Mouse (Mus musculus): ENCODE data around the gene Lsm2.
"Not testable (repeated sequence)": the region's sequence is repeated elsewhere in the genome, so short reads cannot be mapped to it uniquely, and the experiment has no call there.

Gene Lsm2

DNA sequence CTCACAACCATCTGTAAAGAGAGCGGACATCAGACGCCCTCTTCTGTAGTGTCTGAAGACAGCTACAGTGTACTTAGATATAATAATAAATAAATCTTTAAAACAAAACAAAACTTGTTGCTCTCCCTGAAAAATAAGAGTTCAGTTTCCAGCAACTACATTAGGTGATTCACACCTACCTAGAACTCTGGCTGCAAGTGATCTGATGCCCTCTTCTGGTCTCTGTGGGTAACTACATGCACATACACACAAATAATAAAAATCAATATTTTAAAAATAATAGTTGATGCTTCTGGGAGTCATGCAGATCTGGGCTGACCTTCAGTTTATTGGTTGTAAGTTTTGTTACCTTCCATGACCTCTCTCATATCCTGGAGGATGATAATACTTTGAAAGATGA, 2.6 kb downstream of the Lsm2 start:
- DNase-seq (ENCODE audit: low spot score): no peak

GRCm38 (mm10) chr17:34994751-34995150, 13.1 kb downstream of the Lsm2 start:
- DNase-seq (ENCODE audit: low spot score): no peak

- DNase-seq (ENCODE audit: low spot score): not testable (repeated sequence)
Observed at GRCm38 (mm10) chr17:34995192-34995591, 13.5 kb downstream of the Lsm2 start.

DNA sequence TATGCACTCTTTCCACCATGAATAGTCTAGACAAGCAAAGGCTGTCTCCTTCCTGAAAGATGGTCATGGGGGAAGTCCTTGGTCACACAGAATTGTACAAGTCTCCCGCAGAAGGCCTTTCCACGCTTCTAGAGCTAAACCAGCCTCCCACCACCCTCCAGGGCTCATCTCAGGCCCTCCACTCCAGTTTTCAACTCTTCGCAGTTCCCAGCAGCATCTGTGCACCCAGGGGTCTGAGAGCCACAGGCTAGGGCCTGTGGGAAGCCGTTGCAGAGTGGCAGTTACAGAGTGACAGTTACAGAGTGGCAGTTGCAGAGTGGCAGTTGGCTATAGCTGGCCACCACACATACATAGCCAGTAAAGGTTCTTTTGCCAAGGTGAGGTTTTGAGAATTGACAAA, 14.3 kb downstream of the Lsm2 start:
- not testable (repeated sequence) for DNase-seq (ENCODE audit: low spot score)

GRCm38 (mm10) chr17:34996411-34997141, 14.9 kb downstream of the Lsm2 start:
- DNase-seq (ENCODE audit: low spot score): no peak

DNA sequence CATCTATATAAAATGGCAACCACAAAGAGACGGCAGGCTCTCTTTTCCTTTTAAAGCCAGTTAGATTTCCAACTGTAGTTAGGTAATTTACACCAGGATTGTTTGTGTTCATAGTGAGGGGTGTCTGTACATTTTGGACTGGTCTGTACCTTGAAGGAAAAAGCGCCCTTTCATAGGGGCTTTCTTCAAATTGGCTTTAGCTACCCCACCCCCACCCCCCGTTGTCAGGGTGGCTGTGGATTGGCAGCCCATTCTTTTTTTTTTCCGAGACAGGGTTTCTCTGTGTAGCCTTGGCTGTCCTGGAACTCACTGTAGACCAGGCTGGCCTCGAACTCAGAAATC, 15.5 kb downstream of the Lsm2 start:
- DNase-seq (ENCODE audit: low spot score): no peak

DNA sequence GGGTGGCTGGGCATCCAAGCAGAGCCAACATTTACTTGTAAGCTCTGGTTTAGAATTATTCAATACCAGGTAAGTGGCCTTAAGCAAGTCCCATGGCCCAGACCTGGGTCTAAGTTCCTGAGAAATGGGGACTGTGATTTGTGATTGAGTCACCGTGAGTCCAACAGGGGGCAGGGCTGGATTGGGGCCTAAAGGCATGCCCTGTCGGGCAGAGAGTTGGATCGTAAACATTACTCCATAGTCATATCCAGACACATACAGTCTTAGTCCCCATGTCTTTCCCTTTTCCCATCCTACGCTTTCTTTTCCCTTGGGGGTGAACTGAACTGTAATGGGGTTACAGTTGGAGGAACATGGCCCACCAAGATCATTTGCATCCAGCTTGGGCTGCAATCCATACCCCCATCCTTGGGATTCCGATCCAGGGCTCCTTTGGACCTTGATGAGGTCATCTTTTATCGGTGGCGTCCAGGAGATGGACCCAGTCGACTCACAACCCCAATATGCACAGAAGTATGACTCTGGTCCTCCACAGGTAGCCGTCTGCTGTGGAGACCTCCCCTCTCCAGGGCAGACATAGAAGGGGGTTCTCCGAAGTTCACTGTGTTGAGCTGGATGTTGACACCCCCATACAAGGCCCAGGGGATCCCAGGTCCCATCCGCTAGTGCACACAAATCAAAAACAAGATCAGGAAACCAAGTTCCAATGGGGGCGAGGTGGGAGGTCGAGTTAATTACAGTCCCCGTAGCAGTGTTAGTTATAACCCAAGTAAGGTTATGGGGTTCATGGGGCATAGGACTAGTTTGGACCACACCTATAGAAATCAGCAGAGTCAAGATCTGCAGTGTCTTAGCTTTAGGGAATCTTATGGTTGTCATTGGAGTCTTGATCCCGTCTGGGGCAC, 17.1 kb downstream of the Lsm2 start:
- DNase-seq (ENCODE audit: low spot score): no peak

DNA sequence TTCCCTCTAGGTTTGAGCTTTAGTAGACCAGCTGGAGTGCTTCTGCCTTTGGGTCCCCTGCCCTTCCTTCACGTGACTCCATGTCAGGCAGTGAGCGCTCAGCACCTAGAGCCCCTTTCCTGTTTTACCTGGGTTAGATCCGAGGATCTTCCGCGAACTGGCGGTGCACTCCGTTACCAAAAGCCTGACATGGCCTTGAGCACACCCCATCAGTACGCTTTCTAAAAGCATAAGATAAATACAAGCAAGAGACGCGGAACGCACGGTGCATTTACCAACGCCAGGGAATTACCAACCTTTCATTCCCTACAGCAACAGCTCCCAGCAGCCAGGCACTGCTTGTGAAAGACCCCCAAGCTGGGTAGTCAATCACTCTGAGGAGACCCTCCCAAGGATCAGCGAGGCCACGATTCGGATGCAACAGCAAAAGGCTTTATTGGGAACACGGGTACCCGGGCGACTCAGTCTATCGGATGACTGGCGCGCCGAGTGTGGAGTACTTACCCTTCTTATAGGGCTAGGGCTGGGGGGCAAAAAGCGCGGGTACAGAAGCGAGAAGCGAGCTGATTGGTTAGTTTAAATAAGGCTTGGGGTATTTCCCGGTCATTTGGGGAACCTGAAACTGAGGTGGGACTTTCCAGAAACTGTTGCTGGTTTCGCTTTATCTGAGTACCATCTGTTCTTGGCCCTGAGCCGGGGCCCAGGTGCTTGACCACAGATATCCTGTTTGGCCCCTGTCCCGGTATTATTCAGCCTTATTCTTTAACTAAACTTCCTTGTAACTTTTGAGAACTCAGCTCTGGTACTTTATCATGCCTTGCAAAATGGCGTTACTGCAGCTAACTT, 18.4 kb downstream of the Lsm2 start:
- not testable (repeated sequence) for DNase-seq (ENCODE audit: low spot score)

DNA sequence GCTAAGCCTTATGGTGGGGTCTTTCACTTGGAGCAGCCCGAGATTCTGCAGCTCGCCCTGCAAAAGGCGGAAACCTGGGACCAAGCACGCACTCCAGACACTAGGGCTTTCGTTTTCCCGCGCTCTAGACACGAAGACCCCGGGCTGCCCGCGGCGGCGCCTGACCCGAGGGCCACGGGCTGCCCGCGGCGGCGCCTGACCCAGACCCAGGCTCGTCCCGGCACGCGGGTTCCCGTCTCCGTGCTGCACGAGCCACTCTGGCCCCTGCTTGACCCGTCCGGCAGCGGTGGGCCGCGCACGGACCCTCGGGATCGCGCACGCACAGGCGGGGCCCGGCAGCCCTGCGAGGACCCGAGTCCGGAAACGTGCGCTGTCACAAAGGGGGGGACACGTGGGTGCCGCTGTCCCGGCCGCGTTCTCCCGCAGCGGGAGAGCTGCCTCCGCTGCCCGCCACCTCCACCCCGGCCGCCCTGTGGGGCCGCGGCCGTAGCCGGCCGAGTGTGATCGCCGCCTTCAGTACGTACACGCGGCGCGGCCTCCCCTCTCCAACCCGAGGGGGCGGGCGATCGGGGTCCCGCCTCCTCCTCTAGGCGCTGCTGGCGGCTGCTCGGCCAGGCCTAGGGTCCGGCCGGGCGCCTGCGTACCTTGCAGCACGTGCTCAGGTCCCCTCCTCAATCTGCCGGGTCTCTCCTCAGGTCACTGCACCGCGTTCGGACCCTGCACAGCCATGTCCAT, 19.2 kb downstream of the Lsm2 start, which contains the start of gene Vars:
Vars (plus strand) TSS at position 271 of the 735 bp plus-strand sequence.
- peak; percentile 85 for DNase-seq (ENCODE audit: low spot score)

DNA sequence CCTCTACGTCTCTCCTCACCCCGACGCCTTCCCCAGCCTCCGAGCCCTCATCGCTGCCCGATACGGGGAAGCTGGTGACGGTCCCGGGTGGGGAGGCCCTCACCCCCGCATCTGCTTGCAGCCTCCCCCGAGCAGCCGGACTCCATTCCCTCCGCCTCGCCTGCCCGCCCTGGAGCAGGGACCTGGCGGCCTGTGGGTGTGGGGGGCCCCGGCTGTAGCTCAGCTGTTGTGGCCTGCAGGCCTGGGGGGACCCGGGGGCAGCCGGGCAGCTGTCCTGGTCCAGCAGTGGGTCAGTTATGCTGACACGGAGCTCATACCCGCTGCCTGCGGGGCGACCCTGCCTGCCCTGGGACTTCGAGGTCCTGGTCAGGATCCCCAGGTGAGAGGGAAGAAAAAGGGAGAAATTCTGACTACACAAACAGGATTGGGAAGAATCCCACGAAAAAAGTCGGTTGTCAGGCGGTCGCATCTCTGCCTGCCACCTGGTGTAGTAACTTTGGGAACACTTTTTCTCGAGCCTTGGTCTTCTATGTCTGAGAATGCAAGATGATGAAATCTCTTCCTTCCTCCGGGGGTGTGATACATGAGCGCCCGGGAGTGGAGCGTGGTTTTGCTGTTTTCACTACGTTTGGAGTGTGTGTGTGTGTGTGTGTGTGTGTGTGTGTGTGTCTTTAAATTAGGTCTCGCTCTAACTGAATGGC, 19.9 kb downstream of the Lsm2 start:
- DNase-seq (ENCODE audit: low spot score): peak; percentile 48

DNA sequence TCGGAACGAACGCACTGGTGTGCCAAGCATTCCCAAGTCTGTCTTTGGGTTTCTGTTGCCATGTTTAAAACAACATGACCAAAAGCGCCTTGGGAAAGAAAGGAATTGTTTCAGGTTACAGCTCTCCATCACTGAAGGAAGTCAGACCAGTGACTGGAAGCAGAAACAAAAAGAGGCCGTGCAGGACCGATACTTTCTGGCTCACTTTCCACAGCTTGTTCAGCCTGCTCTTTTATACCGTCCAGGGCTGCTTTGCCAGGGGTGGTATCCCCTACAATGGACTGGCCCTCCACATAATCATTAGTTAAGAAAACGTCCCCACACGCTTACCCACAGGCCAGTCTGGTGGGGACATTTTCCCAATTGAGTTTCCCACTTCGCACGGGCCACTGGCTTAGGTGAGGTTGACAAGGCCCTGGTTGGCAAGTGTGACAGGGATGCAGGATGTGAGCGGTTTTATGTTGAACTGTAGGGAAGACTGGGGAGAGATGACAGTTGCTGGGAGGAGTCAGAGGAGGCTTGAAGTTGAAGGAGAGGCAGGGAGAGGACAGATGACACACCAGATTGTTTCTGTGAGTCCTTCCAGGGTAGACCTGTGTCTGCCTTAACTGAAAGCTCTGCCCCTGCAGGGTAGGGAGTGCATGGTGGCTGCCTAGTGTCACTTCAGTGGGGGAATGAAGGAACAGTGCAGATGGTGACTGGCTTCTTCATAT, 20.6 kb downstream of the Lsm2 start:
- DNase-seq (ENCODE audit: low spot score): no peak

- DNase-seq (ENCODE audit: low spot score): no peak
Observed at GRCm38 (mm10) chr17:35003022-35003838, 21.6 kb downstream of the Lsm2 start.

DNA sequence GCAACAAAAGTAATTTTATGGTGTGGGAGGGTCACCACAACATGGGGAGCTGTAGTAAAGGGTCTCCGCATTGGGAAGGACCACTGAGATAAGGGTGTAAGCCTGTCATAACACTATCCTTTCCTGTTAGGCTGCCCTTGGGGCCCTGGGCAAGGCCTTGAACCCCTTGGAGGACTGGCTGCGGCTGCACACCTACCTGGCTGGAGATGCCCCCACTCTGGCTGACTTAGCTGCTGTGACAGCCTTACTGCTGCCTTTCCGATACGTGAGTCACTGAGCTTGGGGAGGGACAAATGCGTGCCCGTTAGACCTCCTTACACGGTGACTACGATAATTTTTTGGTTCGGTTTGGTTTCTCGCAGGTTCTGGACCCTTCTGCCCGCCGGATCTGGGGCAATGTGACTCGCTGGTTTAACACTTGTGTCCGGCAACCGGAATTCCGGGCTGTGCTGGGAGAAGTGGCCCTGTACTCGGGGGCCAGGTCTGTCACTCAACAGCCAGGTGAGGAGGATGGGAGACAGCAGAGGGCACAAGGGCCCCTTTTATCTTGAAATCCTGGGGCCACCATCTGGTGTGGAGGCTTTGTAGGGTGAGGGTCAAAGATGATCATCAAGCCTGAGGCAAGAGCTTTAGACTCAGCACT, 22.5 kb downstream of the Lsm2 start:
- DNase-seq (ENCODE audit: low spot score): no peak

DNA sequence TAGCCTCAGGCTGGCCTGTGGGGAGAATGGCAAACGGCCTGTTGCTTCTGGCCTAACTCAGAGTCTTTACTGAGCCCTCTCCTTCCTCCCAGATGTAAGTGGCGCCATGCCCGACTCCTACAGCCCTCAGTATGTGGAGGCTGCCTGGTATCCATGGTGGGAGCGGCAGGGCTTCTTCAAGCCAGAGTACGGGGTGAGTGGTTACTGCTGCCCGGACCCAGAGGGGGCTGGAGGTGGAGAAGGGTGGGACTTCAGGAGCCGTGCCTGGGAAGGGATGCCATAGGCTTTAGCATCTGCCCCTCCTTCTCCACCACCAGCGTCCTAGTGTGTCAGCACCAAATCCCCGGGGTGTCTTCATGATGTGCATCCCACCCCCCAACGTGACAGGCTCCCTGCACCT, 23.5 kb downstream of the Lsm2 start:
- no peak for DNase-seq (ENCODE audit: low spot score)

GRCm38 (mm10) chr17:35005902-35006301, 24.2 kb downstream of the Lsm2 start:
- not testable (repeated sequence) for DNase-seq (ENCODE audit: low spot score)

DNA sequence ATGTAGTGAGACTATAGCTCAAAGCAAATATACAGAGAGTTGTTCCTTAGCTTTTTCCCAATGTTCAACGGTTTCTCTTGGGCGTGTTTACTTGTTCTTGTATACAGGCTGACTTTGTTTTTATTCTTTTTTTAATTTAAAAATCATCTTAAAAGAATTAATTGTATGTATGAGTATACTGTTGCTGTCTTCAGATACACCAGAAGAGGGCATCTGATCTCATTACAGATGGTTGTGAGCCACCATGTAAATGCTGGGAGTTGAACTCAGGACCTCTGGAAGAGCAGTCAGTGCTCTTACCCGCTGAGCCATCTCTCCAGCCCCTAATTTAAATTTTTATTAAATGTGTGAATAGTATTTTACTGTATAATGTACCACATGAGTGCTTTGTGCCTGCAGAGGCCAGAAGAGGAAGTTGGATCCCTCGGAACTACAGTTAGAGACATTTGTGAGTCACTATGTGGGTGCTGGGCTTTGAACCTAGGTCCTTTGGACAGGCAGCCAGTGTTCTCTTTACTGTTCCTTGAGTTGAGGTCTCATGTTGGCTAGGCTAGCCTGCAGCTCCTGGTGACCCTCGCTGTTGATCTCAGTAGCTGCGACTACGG, 25.8 kb downstream of the Lsm2 start:
- DNase-seq (ENCODE audit: low spot score): no peak

DNA sequence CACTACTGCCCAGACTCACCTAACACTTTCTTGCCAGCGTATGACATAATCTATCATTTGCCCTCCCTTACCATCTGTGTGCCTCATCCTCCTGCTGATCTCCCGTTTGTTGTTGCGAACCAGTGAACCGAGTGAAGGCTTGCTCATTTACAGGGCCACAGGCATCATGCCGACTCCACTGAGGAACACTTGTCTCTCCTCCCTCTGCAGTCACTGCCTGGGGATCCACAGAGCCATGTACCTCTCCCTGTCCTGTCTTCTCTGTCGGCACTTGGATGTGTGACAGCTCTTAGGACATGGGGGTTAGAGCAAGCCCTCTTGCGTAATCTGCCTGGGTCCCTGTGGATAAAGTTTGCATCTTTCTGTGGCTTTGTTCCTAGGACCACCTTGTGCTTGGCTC, 27.9 kb downstream of the Lsm2 start:
- peak; percentile 41 for DNase-seq (ENCODE audit: low spot score)

DNA sequence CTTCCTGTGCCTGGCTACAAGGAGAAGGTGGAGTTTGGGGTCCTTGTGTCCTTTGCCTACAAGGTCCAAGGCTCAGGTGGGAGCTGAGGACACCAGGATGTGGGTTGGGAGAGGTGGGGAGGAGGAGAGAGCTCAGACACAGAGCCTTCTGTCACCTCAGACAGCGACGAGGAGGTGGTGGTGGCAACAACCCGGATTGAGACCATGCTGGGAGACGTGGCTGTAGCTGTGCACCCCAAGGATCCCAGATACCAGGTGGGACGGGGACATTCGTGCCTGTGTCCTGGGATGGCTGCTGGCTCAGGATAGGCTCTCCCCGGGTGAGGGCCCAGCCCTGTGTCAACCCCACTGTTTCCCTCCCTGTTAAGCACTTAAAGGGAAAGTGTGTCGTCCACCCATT, 29.8 kb downstream of the Lsm2 start:
- no peak for DNase-seq (ENCODE audit: low spot score)

GRCm38 (mm10) chr17:35012430-35012829, 30.8 kb downstream of the Lsm2 start:
- no peak for DNase-seq (ENCODE audit: low spot score)
